Mouse (Mus musculus): ENCODE measurements around the gene Dnase2b. TPM values are rescaled to one million over a fixed set of nuclear protein-coding genes. Genes with fewer than 3 reads are reported as not detected.

The Dnase2b gene
- total and polyA plus RNA-seq, 2 experiments from 2014 or later, result not detected

DNA sequence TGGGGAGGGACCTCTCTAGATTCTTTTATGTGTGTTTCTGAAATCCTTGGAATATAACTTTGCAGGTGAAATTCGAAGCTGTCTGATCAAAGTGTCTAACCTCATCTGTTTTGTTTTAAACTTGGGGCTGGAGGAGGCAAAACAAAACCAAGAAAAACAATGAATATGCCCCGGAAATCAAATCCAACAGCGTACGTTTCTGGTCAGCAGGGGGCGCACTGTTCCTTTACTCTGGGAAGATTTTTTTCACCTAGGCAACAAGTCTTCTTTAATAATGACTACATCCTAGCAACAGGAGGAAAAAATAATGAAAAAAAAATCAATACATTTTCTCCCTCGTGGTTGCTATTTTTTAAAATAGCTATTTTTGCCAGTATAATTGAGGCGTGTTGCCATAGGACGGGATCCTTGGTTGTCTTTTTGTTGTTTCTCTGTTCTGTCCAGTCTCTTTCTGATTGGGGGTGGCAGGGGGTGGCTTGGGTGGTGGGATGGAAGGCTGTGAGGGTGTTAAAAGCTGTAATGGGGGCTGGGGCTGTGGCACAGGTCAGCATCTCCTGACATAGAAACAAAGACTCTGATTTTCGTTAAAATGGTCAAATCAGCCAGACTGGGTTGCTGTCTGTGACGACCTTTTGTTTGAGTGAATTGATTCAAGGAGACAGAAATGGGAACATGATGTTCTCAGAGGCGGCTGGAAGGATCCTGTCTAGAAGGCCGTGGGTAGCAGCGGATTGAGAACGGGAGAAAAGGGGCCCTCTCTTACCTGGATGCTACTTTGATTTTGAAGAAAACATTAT, 50.9 kb downstream of the Dnase2b start:
- peak; percentile 71 for DNase-seq (ENCODE audit: low spot score)
- H3K9ac ChIP-seq (replicated peaks; ENCODE audit: low read depth, low read length), result no peak overlapping the region
- H3K4me3 ChIP-seq (ENCODE audit: low read depth, low read length), result no peak overlapping the region; the same call in 1 of the 2 replicates
- ATAC-seq (ENCODE audit: insufficient read depth, low read depth), result no peak
- WGBS, result 30% methylated on average over 14 of the region's 14 CpGs
- H3K4me1 ChIP-seq (ENCODE audit: control insufficient read depth, insufficient read depth), result no peaks in the 10 kb centered on the region
- TF ChIP-seq EP300 (IDR thresholded peaks at IDR 0.05; ENCODE audit: low read depth), result no peak
- peak; percentile 74 for TF ChIP-seq CTCF (IDR thresholded peaks at IDR 0.05; ENCODE audit: low read depth)
- no peaks in the 10 kb centered on the region for H3K9me3 ChIP-seq (replicated peaks; ENCODE audit: control insufficient read depth, low read length)
- no peaks in the 10 kb centered on the region for H3K36me3 ChIP-seq (replicated peaks; ENCODE audit: control insufficient read depth, insufficient read depth, low read length)
- no peak overlapping the region for H3K27ac ChIP-seq (ENCODE audit: low read depth)
- H3K27me3 ChIP-seq (ENCODE audit: control insufficient read depth, insufficient read depth, low read length), result no peaks in the 10 kb centered on the region
- no peak overlapping the region for H3K4me2 ChIP-seq (ENCODE audit: low read depth, low read length)

DNA sequence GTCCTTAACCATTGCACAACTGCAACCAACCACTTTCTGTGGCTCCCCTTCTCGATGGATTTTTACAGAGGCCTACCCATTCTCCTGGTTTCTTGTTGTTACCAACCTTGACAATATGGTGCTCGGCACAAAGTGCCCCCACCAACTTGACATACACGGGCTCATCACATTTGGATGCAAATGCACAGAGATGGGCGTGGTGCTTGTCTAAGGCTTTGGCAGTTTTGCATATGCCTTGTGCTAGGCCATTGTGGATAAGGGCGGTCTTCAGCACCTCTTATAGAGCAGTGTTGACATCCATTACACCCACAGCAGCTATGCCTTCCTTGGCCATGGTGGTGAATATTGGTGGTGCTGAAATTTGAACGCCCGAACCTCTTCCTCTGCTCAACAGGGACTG, 52.5 kb downstream of the Dnase2b start:
- Histone ChIP-seq H3K27ac (ENCODE audit: low read depth) (no peak overlapping the region), H3K9me3 (replicated peaks; ENCODE audit: control insufficient read depth, low read length) (no peaks in the 10 kb centered on the region), H3K36me3 (replicated peaks; ENCODE audit: control insufficient read depth, insufficient read depth, low read length) (no peaks in the 10 kb centered on the region), H3K9ac (replicated peaks; ENCODE audit: low read depth, low read length) (no peak overlapping the region), H3K4me2 (ENCODE audit: low read depth, low read length) (no peak overlapping the region), H3K4me1 (ENCODE audit: control insufficient read depth, insufficient read depth) (no peaks in the 10 kb centered on the region), H3K27me3 (ENCODE audit: control insufficient read depth, insufficient read depth, low read length) (no peaks in the 10 kb centered on the region), H3K4me3 (ENCODE audit: low read depth, low read length) (no peak overlapping the region)
- 89% methylated on average over 7 of the region's 7 CpGs for WGBS
- TF ChIP-seq EP300 (IDR thresholded peaks at IDR 0.05; ENCODE audit: low read depth), result no peak
- TF ChIP-seq CTCF (IDR thresholded peaks at IDR 0.05; ENCODE audit: low read depth), result no peak
- DNase-seq (ENCODE audit: low spot score) (no peak), ATAC-seq (ENCODE audit: insufficient read depth, low read depth) (no peak)

DNA sequence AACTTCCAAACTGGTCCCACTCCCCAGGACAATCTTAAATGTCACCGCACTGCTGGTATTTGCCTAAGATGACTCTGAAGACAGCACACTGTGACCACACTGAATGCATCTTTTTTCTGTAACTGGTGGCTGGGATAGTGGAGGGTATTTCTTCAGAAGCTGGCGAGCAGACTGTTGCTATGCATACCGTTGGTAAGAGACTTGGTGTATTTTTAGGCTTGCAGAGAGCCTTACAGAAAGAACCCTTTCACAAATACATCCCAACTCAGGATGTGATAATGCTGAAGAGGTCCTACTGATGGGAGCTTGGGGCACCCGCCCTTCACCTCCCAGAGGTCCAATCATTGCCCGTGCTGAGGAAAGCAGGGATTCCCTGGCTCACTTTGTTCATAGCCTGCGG, 57.9 kb downstream of the Dnase2b start:
- Histone ChIP-seq H3K9me3 (replicated peaks; ENCODE audit: control insufficient read depth, low read length) (no peaks in the 10 kb centered on the region), H3K27me3 (ENCODE audit: control insufficient read depth, insufficient read depth, low read length) (no peaks in the 10 kb centered on the region), H3K9ac (replicated peaks; ENCODE audit: low read depth, low read length) (no peak overlapping the region), H3K4me3 (ENCODE audit: low read depth, low read length) (no peak overlapping the region), H3K36me3 (replicated peaks; ENCODE audit: control insufficient read depth, insufficient read depth, low read length) (no peaks in the 10 kb centered on the region), H3K4me1 (ENCODE audit: control insufficient read depth, insufficient read depth) (no peaks in the 10 kb centered on the region), H3K4me2 (ENCODE audit: low read depth, low read length) (no peak overlapping the region), H3K27ac (ENCODE audit: low read depth) (no peak overlapping the region)
- DNase-seq (ENCODE audit: low spot score), result no peak
- WGBS, result 54% methylated on average over 6 of the region's 6 CpGs
- no peak for ATAC-seq (ENCODE audit: insufficient read depth, low read depth)
- TF ChIP-seq EP300 (IDR thresholded peaks at IDR 0.05; ENCODE audit: low read depth), result no peak

DNA sequence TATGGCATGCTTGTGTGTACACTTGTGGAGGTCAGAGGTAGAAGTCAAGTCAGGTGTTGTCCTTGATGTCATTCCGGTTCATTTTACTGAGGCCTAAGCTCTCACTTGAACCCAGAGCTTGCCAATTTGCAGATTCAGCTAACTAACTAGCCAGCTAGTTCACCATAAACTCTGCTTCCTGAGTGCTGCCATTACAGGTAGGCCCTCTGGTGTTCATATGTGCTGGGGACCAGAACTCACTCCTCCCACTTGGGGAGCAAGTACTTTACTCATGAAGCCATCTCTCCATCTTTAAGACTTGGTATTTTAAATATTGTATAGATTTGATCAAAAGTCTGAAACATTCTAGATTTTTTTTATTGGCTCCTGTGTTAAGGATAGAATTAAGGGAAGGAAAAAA, 58.8 kb downstream of the Dnase2b start:
- ATAC-seq (ENCODE audit: insufficient read depth, low read depth) (no peak), DNase-seq (ENCODE audit: low spot score) (no peak)
- Histone ChIP-seq H3K9ac (replicated peaks; ENCODE audit: low read depth, low read length) (no peak overlapping the region), H3K4me1 (ENCODE audit: control insufficient read depth, insufficient read depth) (no peaks in the 10 kb centered on the region), H3K36me3 (replicated peaks; ENCODE audit: control insufficient read depth, insufficient read depth, low read length) (no peaks in the 10 kb centered on the region), H3K4me2 (ENCODE audit: low read depth, low read length) (no peak overlapping the region), H3K27me3 (ENCODE audit: control insufficient read depth, insufficient read depth, low read length) (no peaks in the 10 kb centered on the region), H3K4me3 (ENCODE audit: low read depth, low read length) (no peak overlapping the region), H3K27ac (ENCODE audit: low read depth) (no peak overlapping the region), H3K9me3 (replicated peaks; ENCODE audit: control insufficient read depth, low read length) (no peaks in the 10 kb centered on the region)
- 90% methylated on average over 1 of the region's 1 CpGs for WGBS
- TF ChIP-seq CTCF (IDR thresholded peaks at IDR 0.05; ENCODE audit: low read depth), result 0 out of 2 replicates have a peak, but pooled peaks have one; percentile 3
- no peak for TF ChIP-seq EP300 (IDR thresholded peaks at IDR 0.05; ENCODE audit: low read depth)

DNA sequence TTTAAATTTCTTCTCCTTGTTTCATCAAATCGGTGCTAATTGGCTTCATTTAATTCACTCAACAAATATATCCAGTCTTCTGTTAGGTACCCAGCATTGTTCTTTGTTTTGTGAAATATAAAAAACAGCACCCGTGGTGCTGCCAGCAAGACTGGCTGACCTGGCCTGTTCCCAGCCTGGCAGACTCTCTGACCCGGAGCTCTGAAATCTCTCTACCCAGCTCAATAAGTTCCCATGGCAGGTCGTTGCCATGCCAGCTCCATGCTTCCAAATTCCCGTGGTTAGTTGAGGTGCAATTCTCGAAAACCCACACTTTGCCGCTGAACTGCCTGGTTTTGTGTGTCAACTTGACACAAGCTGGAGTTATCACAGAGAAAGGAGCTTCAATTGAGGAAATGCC, 60.6 kb downstream of the Dnase2b start:
- TF ChIP-seq CTCF (IDR thresholded peaks at IDR 0.05; ENCODE audit: low read depth) (no peak), EP300 (IDR thresholded peaks at IDR 0.05; ENCODE audit: low read depth) (no peak)
- Histone ChIP-seq H3K9me3 (replicated peaks; ENCODE audit: control insufficient read depth, low read length) (no peaks in the 10 kb centered on the region), H3K27me3 (ENCODE audit: control insufficient read depth, insufficient read depth, low read length) (no peaks in the 10 kb centered on the region), H3K27ac (ENCODE audit: low read depth) (no peak overlapping the region), H3K9ac (replicated peaks; ENCODE audit: low read depth, low read length) (no peak overlapping the region), H3K4me1 (ENCODE audit: control insufficient read depth, insufficient read depth) (no peaks in the 10 kb centered on the region), H3K36me3 (replicated peaks; ENCODE audit: control insufficient read depth, insufficient read depth, low read length) (no peaks in the 10 kb centered on the region), H3K4me3 (ENCODE audit: low read depth, low read length) (no peak overlapping the region), H3K4me2 (ENCODE audit: low read depth, low read length) (no peak overlapping the region)
- ATAC-seq (ENCODE audit: insufficient read depth, low read depth), result no peak
- no peak for DNase-seq (ENCODE audit: low spot score)
- WGBS, result 79% methylated on average over 7 of the region's 7 CpGs

DNA sequence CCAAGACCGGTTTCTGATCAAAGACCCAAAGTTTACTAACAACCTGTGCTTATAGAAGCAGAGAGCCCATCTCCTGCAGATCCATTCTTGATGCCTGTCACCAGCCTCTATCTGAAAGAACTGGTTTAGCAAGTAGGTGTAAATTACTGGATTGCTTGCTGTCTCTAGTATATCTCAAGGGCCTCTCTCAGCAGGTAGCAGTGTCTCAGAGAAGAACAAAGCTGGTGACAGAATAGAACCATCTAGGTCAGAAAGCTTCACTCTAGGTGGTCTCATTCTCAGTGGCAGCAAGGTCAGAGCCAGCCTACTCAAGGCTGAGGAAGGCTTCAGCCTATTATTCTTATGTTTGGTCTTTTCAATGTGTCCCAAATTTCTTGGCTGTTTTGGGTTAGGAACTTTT, 71.8 kb downstream of the Dnase2b start:
- H3K27ac ChIP-seq (ENCODE audit: low read depth), result no peak overlapping the region
- H3K27me3 ChIP-seq (ENCODE audit: control insufficient read depth, insufficient read depth, low read length), result no peaks in the 10 kb centered on the region
- DNase-seq (ENCODE audit: low spot score), result no peak
- no peaks in the 10 kb centered on the region for H3K36me3 ChIP-seq (replicated peaks; ENCODE audit: control insufficient read depth, insufficient read depth, low read length)
- H3K4me3 ChIP-seq (ENCODE audit: low read depth, low read length), result no peak overlapping the region
- H3K9me3 ChIP-seq (replicated peaks; ENCODE audit: control insufficient read depth, low read length), result no peaks in the 10 kb centered on the region
- no peak for TF ChIP-seq EP300 (IDR thresholded peaks at IDR 0.05; ENCODE audit: low read depth)
- TF ChIP-seq CTCF (IDR thresholded peaks at IDR 0.05; ENCODE audit: low read depth), result no peak
- 14% methylated on average over 1 of the region's 1 CpGs for WGBS
- no peak overlapping the region for H3K9ac ChIP-seq (replicated peaks; ENCODE audit: low read depth, low read length)
- H3K4me2 ChIP-seq (ENCODE audit: low read depth, low read length), result no peak overlapping the region
- no peaks in the 10 kb centered on the region for H3K4me1 ChIP-seq (ENCODE audit: control insufficient read depth, insufficient read depth)
- no peak for ATAC-seq (ENCODE audit: insufficient read depth, low read depth)

All from heart, postnatal 0 days (tissue).